Mouse (Mus musculus): Measurements from ENCODE around the gene Odf3l2.

DNA sequence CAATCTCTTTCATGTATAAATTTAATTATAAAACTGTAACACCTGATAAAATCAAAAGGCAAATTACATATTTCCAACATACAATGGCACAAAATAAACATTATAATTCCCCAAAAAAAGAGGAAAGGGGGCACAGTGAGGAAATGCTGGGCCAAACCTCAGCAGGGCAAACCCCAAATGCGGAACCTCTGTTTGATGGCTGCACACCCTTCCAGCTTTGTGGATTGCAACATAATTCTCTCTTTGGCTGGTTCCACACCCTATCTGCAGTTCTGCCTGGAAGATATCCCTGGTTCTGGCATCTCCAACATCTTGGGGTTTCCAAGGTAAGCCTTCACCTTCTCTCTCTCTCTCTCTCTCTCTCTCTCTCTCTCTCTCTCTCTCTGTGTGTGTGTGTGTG, 54.8 kb downstream of the Odf3l2 start:
- TF ChIP-seq POLR2A (IDR thresholded peaks at IDR 0.05; ENCODE audit: insufficient read depth, low read length) (no peak), CTCF (IDR thresholded peaks at IDR 0.05; ENCODE audit: low read depth, low read length) (no peak), EP300 (IDR thresholded peaks at IDR 0.05; ENCODE audit: insufficient read depth, low read depth, low read length) (no peak)

Measured in ES-Bruce4 (cell line).